Mouse (Mus musculus) right cerebral cortex, postnatal 4 days (tissue): ENCODE measurements around the gene Zfp967.
"Not testable (repeated sequence)": the region's sequence is repeated elsewhere in the genome, so short reads cannot be mapped to it uniquely, and the experiment has no call there.

Experiments
- DNase-seq: peaks from one replicate; pipeline ENCODE4 v3.0.0-alpha.2; 2022

Zfp967 gene

DNA sequence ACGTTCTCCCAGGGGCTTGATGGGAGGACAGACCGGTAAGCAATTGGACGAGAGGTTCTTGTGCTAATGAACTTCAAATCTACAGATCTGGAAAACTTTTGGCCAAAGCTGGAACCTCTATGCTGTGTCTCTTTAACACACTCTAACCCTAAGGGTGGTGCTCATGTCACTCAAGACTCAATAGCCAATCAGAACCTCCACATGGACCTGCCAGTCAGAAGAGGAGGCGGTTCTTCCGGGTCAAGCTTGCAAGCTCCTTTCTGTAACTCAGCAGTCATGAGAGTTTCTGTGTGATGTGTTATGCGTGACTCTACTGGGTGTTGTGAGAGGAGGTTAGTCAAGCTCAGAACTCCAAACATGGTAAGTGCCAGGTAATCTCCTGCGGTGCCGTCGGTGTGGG, at the start of gene Zfp967:
Gene Zfp967, plus strand, starts transcription at position 301 of the 400 bp plus-strand sequence.
- not testable (repeated sequence) for DNase-seq

DNA sequence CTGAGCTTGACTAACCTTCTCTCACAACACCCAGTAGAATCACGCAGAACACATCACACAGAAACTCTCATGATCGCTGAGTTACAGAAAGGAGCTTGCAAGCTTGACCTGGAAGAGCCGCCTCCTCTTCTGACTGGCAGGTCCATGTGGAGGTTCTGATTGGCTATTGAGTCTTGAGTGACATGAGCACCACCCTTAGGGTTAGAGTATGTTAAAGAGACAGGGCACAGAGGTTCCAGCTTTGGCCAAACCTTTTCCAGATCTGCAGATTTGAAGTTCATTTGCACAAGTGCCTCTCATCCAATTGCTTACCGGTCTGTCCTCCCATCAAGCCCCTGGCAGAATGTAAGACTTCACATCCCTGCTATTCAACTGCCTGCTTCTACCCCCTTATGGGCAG, 34.2 kb upstream of the Zfp967 start, which contains the start of gene Gm14434:
Gene Gm14434, minus strand, starts transcription at position 101 of the 400 bp plus-strand sequence.
- DNase-seq, result not testable (repeated sequence)
